Mouse (Mus musculus): ENCODE measurements at regions not wholly inside any gene's neighbourhood (a gene's known extent, or its start where the extent isn't known, plus 50 kb on each side); places are given as distances from the start of the nearest gene placed in this dataset.
A peak's percentile ranks its signal among the peaks of the same experiment; 100 is the strongest.
"Not testable (repeated sequence)": the region's sequence is repeated elsewhere in the genome, so short reads cannot be mapped to it uniquely, and the experiment has no call there.

DNA sequence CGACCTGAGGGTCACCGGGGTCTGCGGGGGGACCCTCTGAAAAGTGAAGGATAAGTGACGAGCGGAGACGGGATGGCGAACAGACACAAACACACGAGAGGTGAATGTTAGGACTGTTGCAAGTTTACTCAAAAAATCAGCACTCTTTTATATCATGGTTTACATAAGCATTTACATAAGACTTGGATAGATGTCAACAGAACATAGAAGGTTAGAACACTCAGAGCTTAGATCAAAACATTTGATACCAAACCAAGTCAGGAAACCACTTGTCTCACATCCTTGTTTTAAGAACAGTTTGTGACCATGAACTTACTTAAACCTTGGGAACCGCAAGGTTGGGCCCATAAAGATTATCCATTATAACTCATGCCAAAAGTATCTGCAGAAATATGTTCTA lies 1042.2 kb upstream of the Sel1l start:
- peak; percentile 19; the same call in 1 of the 2 replicates for ATAC-seq (ENCODE audit: poor library complexity, severe bottlenecking)

DNA sequence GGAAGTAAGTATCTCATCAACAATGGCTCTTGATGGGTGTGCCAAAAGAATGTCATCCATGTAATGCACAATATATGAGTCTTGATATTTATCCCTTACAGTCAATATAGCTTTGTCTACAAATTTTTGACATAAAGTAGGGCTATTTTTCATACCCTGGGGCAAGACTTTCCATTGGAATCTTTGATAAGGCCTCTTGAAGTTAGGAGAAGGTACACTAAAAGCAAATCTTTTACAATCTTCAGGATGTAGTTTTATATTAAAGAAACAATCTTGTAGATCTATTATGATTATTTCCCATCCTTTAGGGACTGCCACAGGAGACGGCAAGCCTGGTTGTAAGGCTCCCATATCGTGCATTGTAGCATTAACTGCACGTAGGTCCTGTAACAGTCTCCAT lies 1038.8 kb upstream of the Sel1l start:
- ATAC-seq (ENCODE audit: poor library complexity, severe bottlenecking): no peak

DNA sequence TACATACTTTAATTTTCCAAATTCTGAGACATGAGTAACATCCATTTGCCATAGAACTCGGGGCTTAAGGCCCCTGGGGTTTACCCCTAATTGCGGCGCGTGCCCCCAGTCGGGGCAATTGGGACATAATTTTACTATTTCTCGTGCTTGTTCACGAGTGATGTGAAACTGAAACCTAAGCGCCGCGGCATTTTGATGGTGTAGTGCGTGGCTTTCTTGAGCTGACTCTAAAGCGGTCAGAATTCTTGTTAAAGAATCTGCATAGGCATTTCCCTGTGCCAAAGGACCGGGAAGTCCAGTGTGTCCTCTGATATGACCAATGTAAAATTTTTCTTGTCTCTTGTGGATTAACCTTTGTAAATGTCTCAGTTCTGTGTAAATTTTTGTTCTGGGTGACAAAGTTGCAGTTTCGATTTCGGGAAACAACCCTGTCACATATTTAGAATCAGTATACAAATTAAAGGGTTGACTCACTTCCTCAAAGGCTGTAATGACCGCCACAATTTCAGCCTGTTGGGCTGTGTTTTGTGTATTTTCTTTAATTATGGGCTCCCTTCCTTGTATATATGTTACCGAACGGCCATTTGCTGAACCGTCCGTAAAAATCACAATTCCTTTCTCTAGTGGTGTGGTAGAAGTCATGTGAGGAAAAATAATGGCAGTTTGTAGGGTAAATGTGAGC lies 1037.6 kb upstream of the Sel1l start:
- ATAC-seq (ENCODE audit: poor library complexity, severe bottlenecking): not testable (repeated sequence)

- peak; percentile 19; the same call in 1 of the 2 replicates for ATAC-seq (ENCODE audit: poor library complexity, severe bottlenecking)
Observed at GRCm38 (mm10) chr12:92884014-92884413, 1035.1 kb upstream of the Sel1l start.

DNA sequence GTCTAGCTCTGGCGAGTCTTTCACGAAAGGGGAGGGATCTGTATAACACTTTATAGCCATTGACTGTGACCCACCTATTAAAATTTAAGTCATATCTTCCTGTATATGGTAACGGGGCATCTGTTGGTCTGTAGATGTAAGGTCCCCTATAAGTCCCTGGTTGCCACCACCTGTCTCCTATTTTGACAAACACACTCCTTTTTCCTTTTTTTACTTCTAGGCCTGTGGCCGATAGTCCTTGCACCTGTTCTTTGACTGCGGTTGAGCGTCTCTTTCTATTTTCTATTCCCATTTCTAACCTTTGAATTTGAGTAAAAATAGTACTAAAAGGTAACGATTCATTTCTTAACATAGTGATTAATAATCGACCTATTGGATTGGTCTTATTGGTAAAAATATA lies 1034.1 kb upstream of the Sel1l start:
- peak; percentile 36 for ATAC-seq (ENCODE audit: poor library complexity, severe bottlenecking)

DNA sequence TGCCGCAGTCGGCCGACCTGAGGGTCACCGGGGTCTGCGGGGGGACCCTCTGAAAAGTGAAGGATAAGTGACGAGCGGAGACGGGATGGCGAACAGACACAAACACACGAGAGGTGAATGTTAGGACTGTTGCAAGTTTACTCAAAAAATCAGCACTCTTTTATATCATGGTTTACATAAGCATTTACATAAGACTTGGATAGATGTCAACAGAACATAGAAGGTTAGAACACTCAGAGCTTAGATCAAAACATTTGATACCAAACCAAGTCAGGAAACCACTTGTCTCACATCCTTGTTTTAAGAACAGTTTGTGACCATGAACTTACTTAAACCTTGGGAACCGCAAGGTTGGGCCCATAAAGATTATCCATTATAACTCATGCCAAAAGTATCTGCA lies 1033.6 kb upstream of the Sel1l start:
- ATAC-seq (ENCODE audit: poor library complexity, severe bottlenecking): 0 out of 2 replicates have a peak, but pooled peaks have one; percentile 37

- ATAC-seq (ENCODE audit: poor library complexity, severe bottlenecking): no peak
Observed at GRCm38 (mm10) chr12:92873602-92874001, 1024.6 kb upstream of the Sel1l start.

DNA sequence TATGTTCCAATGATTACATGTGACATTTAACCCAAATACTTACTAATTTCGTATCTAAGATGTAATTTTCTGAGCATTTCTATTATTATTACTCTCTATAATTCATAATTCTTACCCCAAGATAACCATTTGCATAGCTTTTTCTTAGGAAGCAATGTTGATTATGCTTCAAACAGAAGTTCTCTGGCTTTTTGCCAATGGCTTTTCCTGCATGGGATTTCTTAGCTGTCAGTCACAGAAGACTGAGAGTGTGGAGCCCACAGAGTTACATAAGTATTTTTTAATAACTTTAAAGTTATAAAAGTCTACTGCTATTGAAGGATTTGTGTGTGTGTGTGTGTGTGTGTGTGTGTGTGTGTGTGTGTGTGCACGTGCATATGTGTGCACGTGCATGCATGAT lies 1020.4 kb upstream of the Sel1l start:
- no peak for ATAC-seq (ENCODE audit: poor library complexity, severe bottlenecking)

- ATAC-seq (ENCODE audit: poor library complexity, severe bottlenecking): peak; percentile 58
Observed at GRCm38 (mm10) chr12:92823090-92823786, 974.3 kb upstream of the Sel1l start.

- no peak for ATAC-seq (ENCODE audit: poor library complexity, severe bottlenecking)
Observed at GRCm38 (mm10) chr12:92818610-92819009, 969.7 kb upstream of the Sel1l start.

DNA sequence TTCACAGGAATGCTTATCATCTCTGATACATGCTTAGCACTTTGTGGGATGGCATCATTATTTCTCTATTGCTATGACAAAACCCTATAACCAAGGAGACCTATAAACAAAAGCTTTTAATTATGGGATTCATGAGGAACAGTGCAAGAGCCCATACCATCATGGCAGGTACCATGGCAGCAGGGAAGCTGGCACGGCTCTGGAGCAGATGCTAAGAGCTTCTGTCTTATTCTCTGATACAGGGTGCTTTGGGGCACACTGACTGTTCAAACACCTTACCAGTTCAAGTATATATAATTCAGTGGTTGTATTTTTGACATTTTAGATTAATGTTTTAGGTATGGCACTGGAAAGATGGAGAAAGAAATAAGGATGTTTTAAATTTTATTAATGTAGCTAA lies 952.2 kb upstream of the Sel1l start:
- no peak for ATAC-seq (ENCODE audit: poor library complexity, severe bottlenecking)

DNA sequence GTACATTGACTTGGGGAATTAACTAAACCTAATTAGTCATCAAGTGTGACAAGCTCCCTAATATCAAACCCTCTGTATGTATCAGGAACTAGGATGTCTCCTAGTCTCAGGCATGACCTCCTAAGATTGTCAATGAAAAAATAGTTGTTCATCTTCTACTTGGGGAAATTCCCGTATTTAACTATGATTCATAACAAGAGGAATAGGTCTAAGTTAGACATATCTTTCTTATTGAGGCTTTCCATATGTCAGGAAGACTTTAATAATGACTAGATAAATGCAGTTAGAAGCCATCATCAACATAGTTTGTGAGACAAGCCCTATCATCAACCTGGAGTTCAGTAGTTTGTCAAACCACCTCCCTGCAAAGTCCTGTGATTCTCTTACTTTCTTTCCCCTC lies 934.4 kb upstream of the Sel1l start:
- no peak for ATAC-seq (ENCODE audit: poor library complexity, severe bottlenecking)

GRCm38 (mm10) chr12:92779695-92780292 lies 930.8 kb upstream of the Sel1l start:
- no peak for ATAC-seq (ENCODE audit: poor library complexity, severe bottlenecking)

- ATAC-seq (ENCODE audit: poor library complexity, severe bottlenecking): no peak
Observed at GRCm38 (mm10) chr12:92775668-92776067, 926.7 kb upstream of the Sel1l start.

DNA sequence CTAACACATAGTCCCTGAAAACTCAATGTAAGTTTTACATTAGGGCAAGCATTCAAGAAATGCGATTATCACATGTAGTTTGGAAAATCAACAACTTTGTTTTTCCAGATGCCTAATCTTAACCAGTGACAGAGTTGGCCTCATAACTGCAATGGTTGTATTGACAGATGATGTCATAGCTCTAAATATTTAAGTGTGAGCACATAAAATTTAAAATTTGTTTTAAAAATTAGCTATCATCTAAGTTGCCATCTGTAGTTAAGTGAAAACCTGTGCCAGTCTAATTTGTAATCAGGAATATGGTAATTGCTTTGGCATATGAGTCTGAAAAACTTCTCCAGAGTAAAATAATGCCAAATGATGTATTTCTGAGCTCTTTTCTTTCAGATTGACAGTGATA lies 899.6 kb upstream of the Sel1l start:
- no peak for ATAC-seq (ENCODE audit: poor library complexity, severe bottlenecking)

GRCm38 (mm10) chr12:92740818-92741217 lies 891.9 kb upstream of the Sel1l start:
- peak; percentile 86 for ATAC-seq (ENCODE audit: poor library complexity, severe bottlenecking)

DNA sequence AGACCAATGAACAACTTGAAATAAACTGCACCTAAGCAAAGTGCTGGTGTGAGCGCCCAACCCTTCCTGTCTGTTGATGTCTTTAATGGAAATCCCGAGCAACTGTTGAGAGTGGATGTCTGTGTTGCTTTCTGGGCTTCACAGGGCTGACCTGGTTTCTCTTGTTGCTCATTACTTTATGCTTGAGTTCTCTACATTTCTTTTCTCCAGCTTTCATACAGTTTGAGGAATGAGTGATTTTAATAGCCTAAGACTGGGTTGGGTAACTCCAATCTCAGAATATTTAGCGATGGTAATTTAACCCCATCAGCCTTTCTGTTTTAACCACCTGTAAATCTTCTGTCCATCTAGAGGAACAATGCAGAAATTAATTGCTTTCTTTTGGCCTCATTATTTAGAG lies 890.2 kb upstream of the Sel1l start:
- no peak for ATAC-seq (ENCODE audit: poor library complexity, severe bottlenecking)

DNA sequence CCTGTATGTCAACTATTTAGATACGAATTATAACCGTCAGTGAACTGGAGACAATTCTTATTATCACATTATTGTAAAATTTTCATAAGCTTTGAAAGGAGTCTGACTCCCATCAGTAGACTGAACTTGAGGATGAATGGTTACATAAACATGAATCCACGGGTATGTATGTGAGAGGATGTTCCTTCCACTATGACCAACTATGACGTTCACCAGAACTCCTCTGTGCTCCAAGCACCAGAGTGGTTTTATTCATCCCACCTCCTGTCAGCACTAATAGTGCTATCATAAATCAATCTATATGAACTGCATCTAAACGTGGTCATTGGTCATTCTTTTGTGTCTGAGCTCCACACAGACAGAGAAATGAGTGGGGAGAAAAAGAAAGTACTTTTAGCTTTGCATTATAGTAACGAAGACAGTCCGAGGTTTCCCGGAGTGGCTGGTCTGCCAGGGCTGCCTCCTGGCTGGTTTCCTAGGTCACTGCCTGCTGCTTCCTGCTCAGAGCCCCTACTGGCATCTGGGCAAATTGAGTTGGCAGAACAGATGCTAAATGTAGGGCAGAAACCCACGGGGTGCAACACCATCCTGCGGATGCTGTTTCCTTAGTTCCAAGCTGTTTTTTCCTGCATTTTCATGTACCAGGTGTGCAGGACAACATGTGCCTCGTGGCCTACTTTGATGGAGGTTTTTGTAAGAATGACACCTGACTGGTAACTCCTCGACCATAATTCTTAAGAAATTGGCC lies 888.8 kb upstream of the Sel1l start:
- peak; percentile 51 for ATAC-seq (ENCODE audit: poor library complexity, severe bottlenecking)

GRCm38 (mm10) chr12:92723022-92723421 lies 874.1 kb upstream of the Sel1l start:
- no peak for ATAC-seq (ENCODE audit: poor library complexity, severe bottlenecking)

- ATAC-seq (ENCODE audit: poor library complexity, severe bottlenecking): no peak
Observed at GRCm38 (mm10) chr12:92713415-92713814, 864.5 kb upstream of the Sel1l start.

DNA sequence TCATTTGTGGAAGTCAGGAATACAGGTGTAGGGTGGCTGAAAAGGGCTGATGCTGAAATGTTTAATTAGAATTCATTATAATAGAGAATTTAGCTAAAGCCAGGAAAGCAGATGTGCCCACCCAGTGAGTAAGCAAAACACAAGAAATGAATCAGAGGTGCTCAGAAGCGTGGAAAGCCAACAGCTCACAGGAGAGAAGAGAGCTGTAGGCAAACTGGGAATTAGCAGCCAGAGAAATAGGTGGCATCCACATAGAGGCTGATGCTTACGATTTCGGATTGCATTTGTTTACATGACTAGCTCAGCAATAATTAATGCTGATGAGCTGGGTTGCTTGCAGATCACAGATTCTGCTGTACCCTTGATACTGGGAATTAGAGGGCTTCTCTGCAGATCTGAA lies 859.5 kb upstream of the Sel1l start:
- no peak for ATAC-seq (ENCODE audit: poor library complexity, severe bottlenecking)
